Mouse (Mus musculus): Measurements from ENCODE around the gene Slc24a3.
A peak's percentile ranks its signal among the peaks of the same experiment; 100 is the strongest.

Slc24a3 gene

GRCm38 (mm10) chr2:145214086-145214831, 46.7 kb downstream of the Slc24a3 start:
- no peak for DNase-seq

GRCm38 (mm10) chr2:145216580-145216979, 49.0 kb downstream of the Slc24a3 start:
- no peak for DNase-seq

- DNase-seq: no peak
Observed at GRCm38 (mm10) chr2:145217422-145217821, 49.9 kb downstream of the Slc24a3 start.

GRCm38 (mm10) chr2:145219246-145219645, 51.7 kb downstream of the Slc24a3 start:
- DNase-seq: peak; percentile 7

GRCm38 (mm10) chr2:145223646-145224045, 56.1 kb downstream of the Slc24a3 start:
- peak; percentile 58 for DNase-seq

GRCm38 (mm10) chr2:145225640-145226039, 58.1 kb downstream of the Slc24a3 start:
- DNase-seq: peak; percentile 85

GRCm38 (mm10) chr2:145226100-145226499, 58.5 kb downstream of the Slc24a3 start:
- peak; percentile 51 for DNase-seq

- DNase-seq: peak; percentile 58
Observed at GRCm38 (mm10) chr2:145227351-145227750, 59.8 kb downstream of the Slc24a3 start.

GRCm38 (mm10) chr2:145232764-145233484, 65.4 kb downstream of the Slc24a3 start:
- DNase-seq: peak; percentile 97

GRCm38 (mm10) chr2:145233547-145234398, 66.2 kb downstream of the Slc24a3 start:
- DNase-seq: peak; percentile 98

GRCm38 (mm10) chr2:145246384-145246783, 78.8 kb downstream of the Slc24a3 start:
- peak; percentile 78 for DNase-seq

GRCm38 (mm10) chr2:145248185-145248584, 80.6 kb downstream of the Slc24a3 start:
- DNase-seq: no peak

- peak; percentile 93 for DNase-seq
Observed at GRCm38 (mm10) chr2:145257332-145257731, 89.8 kb downstream of the Slc24a3 start.

GRCm38 (mm10) chr2:145257855-145258254, 90.3 kb downstream of the Slc24a3 start:
- DNase-seq: no peak

- DNase-seq: no peak
Observed at GRCm38 (mm10) chr2:145260574-145260973, 93.0 kb downstream of the Slc24a3 start.

- no peak for DNase-seq
Observed at GRCm38 (mm10) chr2:145262153-145262552, 94.6 kb downstream of the Slc24a3 start.

- DNase-seq: no peak
Observed at GRCm38 (mm10) chr2:145266723-145267122, 99.2 kb downstream of the Slc24a3 start.

- no peak for DNase-seq
Observed at GRCm38 (mm10) chr2:145268971-145269370, 101.4 kb downstream of the Slc24a3 start.

- no peak for DNase-seq
Observed at GRCm38 (mm10) chr2:145269410-145269809, 101.9 kb downstream of the Slc24a3 start.

- DNase-seq: peak; percentile 63
Observed at GRCm38 (mm10) chr2:145274016-145274677, 106.6 kb downstream of the Slc24a3 start.

GRCm38 (mm10) chr2:145279336-145279735, 111.8 kb downstream of the Slc24a3 start:
- no peak for DNase-seq

GRCm38 (mm10) chr2:145283746-145284145, 116.2 kb downstream of the Slc24a3 start:
- peak; percentile 86 for DNase-seq

- peak; percentile 96 for DNase-seq
Observed at GRCm38 (mm10) chr2:145288501-145288900, 120.9 kb downstream of the Slc24a3 start.

Measured in heart, adult 11 months (tissue).